Mouse (Mus musculus): Measurements from ENCODE around the gene Arhgap24.

- TF ChIP-seq POLR2A (IDR thresholded peaks at IDR 0.05; ENCODE audit: insufficient read length, low read depth) (no peak), MYOG (IDR thresholded peaks at IDR 0.05; ENCODE audit: control insufficient read depth in 1 of 3, insufficient read depth in 1 of 3, insufficient read length in 2 of 3, low read depth in 2 of 3) (no peak), TCF12 (IDR thresholded peaks at IDR 0.05; ENCODE audit: insufficient read depth, poor library complexity, severe bottlenecking) (no peak), REST (IDR thresholded peaks at IDR 0.05; ENCODE audit: insufficient read depth, insufficient read length) (no peak), POLR2AphosphoS2 (IDR thresholded peaks at IDR 0.05; ENCODE audit: insufficient read length, low read depth) (no peak), USF1 (IDR thresholded peaks at IDR 0.05; ENCODE audit: low read depth) (no peak), SRF (IDR thresholded peaks at IDR 0.05; ENCODE audit: control insufficient read depth, insufficient read length, low read depth) (no peak), CEBPB (IDR thresholded peaks at IDR 0.05; ENCODE audit: insufficient read depth, poor library complexity, severe bottlenecking) (no peak), MAX (IDR thresholded peaks at IDR 0.05; ENCODE audit: low read depth) (no peak), MYOD1 (IDR thresholded peaks at IDR 0.05; ENCODE audit: control insufficient read depth in 1 of 3, insufficient read length in 2 of 3, low read depth in 2 of 3) (no peak)
Observed at GRCm38 (mm10) chr5:102659061-102659460, 177.9 kb downstream of the Arhgap24 start.

All from myocyte (in vitro differentiated cells).